Comparison of ENCODE assay signal across 14 mouse cellular contexts in the genomic region with DNA sequence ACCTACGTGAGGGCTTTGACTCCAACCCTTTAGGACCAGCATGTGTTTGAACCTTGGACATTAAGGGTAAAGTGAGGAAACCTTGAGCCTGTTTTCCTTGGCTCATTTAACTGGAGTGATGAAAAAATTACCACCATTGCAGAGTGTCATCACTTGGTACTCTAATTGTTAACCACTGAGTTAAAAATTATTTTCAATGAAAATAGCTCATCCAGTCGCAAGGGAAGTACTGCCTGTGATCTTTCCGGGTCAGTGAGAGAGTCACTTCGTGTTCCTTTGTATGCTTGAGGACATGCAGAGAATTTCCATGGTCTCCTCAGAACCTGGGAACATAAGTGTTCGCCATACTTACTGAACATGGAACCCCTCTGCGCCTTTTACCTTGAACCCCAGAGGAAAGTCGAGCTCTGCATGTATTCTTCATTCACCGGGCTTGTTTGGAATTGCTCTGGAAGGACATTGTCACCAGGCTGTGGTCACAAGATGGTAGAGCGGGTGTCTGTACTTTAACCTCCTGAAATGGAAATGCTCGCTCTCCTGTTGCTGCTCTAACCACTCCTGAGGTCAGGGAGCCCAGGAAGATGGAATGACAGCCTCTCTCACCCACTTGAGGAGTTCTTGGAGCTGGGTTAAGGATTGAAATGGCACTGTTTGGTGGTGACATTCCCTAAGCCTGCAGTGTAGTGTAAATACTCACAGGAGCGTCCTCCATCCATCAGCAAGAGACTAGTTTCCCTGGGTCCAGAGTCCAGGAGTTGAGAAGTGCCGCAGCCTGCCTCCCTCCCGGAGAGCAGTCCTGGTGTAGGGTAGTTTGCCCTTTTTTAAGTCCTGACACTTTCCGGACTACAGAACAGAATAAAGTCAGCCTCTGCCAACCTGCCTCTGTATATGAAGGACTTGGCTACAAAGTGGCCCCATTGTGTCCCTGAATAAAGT.
DNase-seq lines count a peak whose midpoint lies in the region; ATAC-seq lines count a peak whose summit lies in the region.
"Had no signal": no experiment of that assay in that cellular context is flagged by ENCODE, and none has a peak within 500 bp of the region (broad histone marks: within the 10 kb centered on the region; RNA-seq: fewer than 3 reads in every experiment).

No protein-coding gene starts in this region.

- WGBS in hindbrain, embryonic 12.5 days = 78% methylated on average over 14 of the region's 14 CpGs
- 82% methylated on average over 14 of the region's 14 CpGs for WGBS in hindbrain, embryonic 13.5 days
- WGBS in intestine, embryonic 15.5 days = 80% methylated on average over 14 of the region's 14 CpGs
- 68% methylated on average over 14 of the region's 14 CpGs for WGBS in kidney, embryonic 15.5 days
- whole genome bisulfite sequencing in stomach, embryonic 14.5 days = 78% methylated on average over 14 of the region's 14 CpGs

- H3K27ac ChIP-seq in hindbrain, embryonic 12.5 days = 0 out of 2 replicates have a peak overlapping the region, but pooled peaks have one; percentile 7
- H3K27ac ChIP-seq in hindbrain, embryonic 13.5 days = no peak overlapping the region
- no peak overlapping the region for H3K27ac ChIP-seq in intestine, embryonic 15.5 days
- peak overlapping the region; percentile 81 for H3K27ac ChIP-seq in kidney, embryonic 15.5 days
- H3K27ac ChIP-seq in stomach, embryonic 14.5 days (ENCODE audit: low read length) = no peak overlapping the region
- H3K27ac ChIP-seq: forebrain, embryonic 12.5 days; layer of hippocampus, adult 2 months; liver, embryonic 14.5 days; midbrain, embryonic 12.5 days; neural tube, embryonic 15.5 days had no signal

- no peaks in the 10 kb centered on the region for H3K27me3 ChIP-seq in hindbrain, embryonic 12.5 days
- no peaks in the 10 kb centered on the region for H3K27me3 ChIP-seq in hindbrain, embryonic 13.5 days
- no peaks in the 10 kb centered on the region for H3K27me3 ChIP-seq in intestine, embryonic 15.5 days (replicated peaks)
- no peaks in the 10 kb centered on the region for H3K27me3 ChIP-seq in kidney, embryonic 15.5 days
- no peaks in the 10 kb centered on the region for H3K27me3 ChIP-seq in stomach, embryonic 14.5 days (ENCODE audit: control insufficient read depth, insufficient read depth, low read length)
- H3K27me3 ChIP-seq: forebrain, embryonic 12.5 days; midbrain, embryonic 12.5 days; neural tube, embryonic 15.5 days had no signal

- no peak overlapping the region for H3K4me2 ChIP-seq in hindbrain, embryonic 12.5 days (replicated peaks)
- no peak overlapping the region for H3K4me2 ChIP-seq in hindbrain, embryonic 13.5 days
- H3K4me2 ChIP-seq in intestine, embryonic 15.5 days (replicated peaks) = no peak overlapping the region
- peak overlapping the region; percentile 31 for H3K4me2 ChIP-seq in kidney, embryonic 15.5 days
- no peak overlapping the region for H3K4me2 ChIP-seq in stomach, embryonic 14.5 days (replicated peaks; ENCODE audit: low read depth, low read length)
- H3K4me2 ChIP-seq: forebrain, embryonic 12.5 days; midbrain, embryonic 12.5 days; neural tube, embryonic 15.5 days had no signal

- no peak overlapping the region for H3K4me3 ChIP-seq in hindbrain, embryonic 12.5 days
- H3K4me3 ChIP-seq in hindbrain, embryonic 13.5 days = no peak overlapping the region
- no peak overlapping the region for H3K4me3 ChIP-seq in intestine, embryonic 15.5 days (replicated peaks)
- H3K4me3 ChIP-seq in kidney, embryonic 15.5 days (replicated peaks) = no peak overlapping the region
- H3K4me3 ChIP-seq in stomach, embryonic 14.5 days (ENCODE audit: low read depth, low read length) = no peak overlapping the region
- H3K4me3 ChIP-seq: forebrain, embryonic 12.5 days; layer of hippocampus, adult 2 months; midbrain, embryonic 12.5 days; neural tube, embryonic 15.5 days had no signal

- H3K4me1 ChIP-seq in hindbrain, embryonic 12.5 days = peaks cover 45% of the 10 kb centered on the region
- peaks cover 60% of the 10 kb centered on the region for H3K4me1 ChIP-seq in hindbrain, embryonic 13.5 days (replicated peaks)
- H3K4me1 ChIP-seq in intestine, embryonic 15.5 days (replicated peaks) = peaks cover 19% of the 10 kb centered on the region
- peaks cover 53% of the 10 kb centered on the region for H3K4me1 ChIP-seq in kidney, embryonic 15.5 days
- peaks cover 19% of the 10 kb centered on the region for H3K4me1 ChIP-seq in stomach, embryonic 14.5 days (ENCODE audit: control insufficient read depth, insufficient read depth, low read length)

- DNase-seq in spleen, postnatal 36 days (ENCODE audit: low spot score in 2 of 2) = no peak
- DNase-seq in urinary bladder, postnatal 36 days (ENCODE audit: low spot score in 2 of 2) = no peak
- DNase-seq: cerebellum, postnatal 14 days; right cerebral cortex, postnatal 4 days had no signal

- no peak overlapping the region for H3K9ac ChIP-seq in hindbrain, embryonic 12.5 days
- H3K9ac ChIP-seq in hindbrain, embryonic 13.5 days = no peak overlapping the region
- H3K9ac ChIP-seq in intestine, embryonic 15.5 days = no peak overlapping the region
- H3K9ac ChIP-seq in kidney, embryonic 15.5 days = no peak overlapping the region
- H3K9ac ChIP-seq in stomach, embryonic 14.5 days (replicated peaks; ENCODE audit: low read depth, low read length) = no peak overlapping the region
- H3K9ac ChIP-seq: forebrain, embryonic 12.5 days; liver, embryonic 14.5 days; midbrain, embryonic 12.5 days; neural tube, embryonic 15.5 days had no signal

- ATAC-seq in hindbrain, embryonic 12.5 days (ENCODE audit: low FRiP score) = no peak
- no peak for ATAC-seq in hindbrain, embryonic 13.5 days (ENCODE audit: low FRiP score)
- ATAC-seq in intestine, embryonic 15.5 days = peak; percentile 68; the same call in 1 of the 2 replicates
- ATAC-seq in kidney, embryonic 15.5 days (replicated peaks; ENCODE audit: low FRiP score) = peak; percentile 70
- peak; percentile 56; the same call in 1 of the 2 replicates for ATAC-seq in stomach, embryonic 14.5 days (ENCODE audit: insufficient number of reproducible peaks, insufficient read depth, low FRiP score, low read depth)

- no peaks in the 10 kb centered on the region for H3K9me3 ChIP-seq in hindbrain, embryonic 12.5 days (replicated peaks)
- no peaks in the 10 kb centered on the region for H3K9me3 ChIP-seq in hindbrain, embryonic 13.5 days
- no peaks in the 10 kb centered on the region for H3K9me3 ChIP-seq in intestine, embryonic 15.5 days
- no peaks in the 10 kb centered on the region for H3K9me3 ChIP-seq in kidney, embryonic 15.5 days (replicated peaks)
- H3K9me3 ChIP-seq in stomach, embryonic 14.5 days (ENCODE audit: control insufficient read depth, low read depth, low read length) = no peaks in the 10 kb centered on the region
- H3K9me3 ChIP-seq: forebrain, embryonic 12.5 days; midbrain, embryonic 12.5 days; neural tube, embryonic 15.5 days had no signal

- no peaks in the 10 kb centered on the region for H3K36me3 ChIP-seq in hindbrain, embryonic 12.5 days
- H3K36me3 ChIP-seq in hindbrain, embryonic 13.5 days = no peaks in the 10 kb centered on the region
- H3K36me3 ChIP-seq in intestine, embryonic 15.5 days = no peaks in the 10 kb centered on the region
- H3K36me3 ChIP-seq in kidney, embryonic 15.5 days = no peaks in the 10 kb centered on the region
- no peaks in the 10 kb centered on the region for H3K36me3 ChIP-seq in stomach, embryonic 14.5 days (ENCODE audit: control insufficient read depth, insufficient read depth, low read length)
- H3K36me3 ChIP-seq: forebrain, embryonic 12.5 days; midbrain, embryonic 12.5 days; neural tube, embryonic 15.5 days had no signal

Comparison
In these comparisons a context has a peak if more than half of its experiments do, and no peak if none do; other contexts are left out.
1. H3K27ac ChIP-seq: peak in hindbrain, embryonic 12.5 days (single experiment) and kidney, embryonic 15.5 days (single experiment); none in hindbrain, embryonic 13.5 days (single experiment), intestine, embryonic 15.5 days (single experiment) and stomach, embryonic 14.5 days (single experiment).
2. ATAC-seq: peak in intestine, embryonic 15.5 days (single experiment), kidney, embryonic 15.5 days (single experiment) and stomach, embryonic 14.5 days (single experiment); none in hindbrain, embryonic 12.5 days (single experiment) and hindbrain, embryonic 13.5 days (single experiment).